Mouse (Mus musculus): Measurements from ENCODE around the gene Map3k7. TPM values are rescaled to one million over a fixed set of nuclear protein-coding genes. Genes with fewer than 3 reads are reported as not detected.

The Map3k7 gene
- polyA plus RNA-seq, 1 experiment = 17.7 TPM

DNA sequence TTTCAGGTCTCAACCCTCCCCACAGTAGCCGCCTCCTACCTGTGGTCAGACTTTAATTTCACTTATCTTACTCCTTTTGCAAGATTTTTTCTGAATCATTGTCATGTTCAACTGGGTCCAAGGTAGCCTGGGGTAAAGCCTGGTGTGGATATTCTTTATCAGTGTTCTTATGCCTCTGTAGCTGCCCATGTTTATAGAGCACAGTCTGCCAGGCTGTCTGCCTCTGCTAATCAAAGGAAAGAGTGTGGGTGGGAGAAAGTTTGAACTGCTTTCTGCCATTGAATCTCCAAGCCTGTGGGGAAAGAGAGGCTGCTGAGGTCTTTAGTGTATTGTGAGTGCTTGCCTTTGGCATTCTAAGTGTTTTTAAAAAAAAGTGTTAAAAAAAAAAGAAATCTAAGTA is 7.5 kb downstream of the Map3k7 start:
- 72% methylated on average over 1 of the region's 1 CpGs for WGBS
- H3K4me3 ChIP-seq (replicated peaks; ENCODE audit: control insufficient read depth, low read depth, low read length) = no peak overlapping the region

DNA sequence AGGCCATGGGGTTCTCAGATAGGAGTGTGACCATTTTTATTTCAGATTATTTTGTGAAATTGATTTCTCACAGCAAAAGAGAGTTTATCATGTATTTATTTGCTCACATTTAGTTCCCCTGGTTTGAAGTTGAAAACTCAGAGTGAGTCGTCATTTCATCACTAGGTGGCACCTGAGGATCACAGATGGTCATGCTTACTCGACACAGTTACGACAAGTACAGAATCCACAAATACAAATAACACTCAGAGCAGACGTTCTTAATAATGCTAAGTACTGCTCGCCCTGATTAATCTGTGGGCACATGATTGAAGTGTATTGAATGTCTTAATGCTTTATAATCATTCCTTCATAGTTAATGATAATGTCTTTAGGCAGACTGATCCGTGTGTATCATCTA is 8.3 kb downstream of the Map3k7 start:
- Histone ChIP-seq H3K4me1 (ENCODE audit: control insufficient read depth, insufficient read depth, low read length) (no peaks in the 10 kb centered on the region), H3K27ac (ENCODE audit: control insufficient read depth, insufficient read depth, low read depth, low read length, poor library complexity) (no peak overlapping the region), H3K4me3 (replicated peaks; ENCODE audit: control insufficient read depth, low read depth, low read length) (no peak overlapping the region)
- TF ChIP-seq CTCF (IDR thresholded peaks at IDR 0.05; ENCODE audit: control insufficient read depth, insufficient read depth, low read length) (no peak), POLR2A (IDR thresholded peaks at IDR 0.05; ENCODE audit: borderline replicate concordance, control insufficient read depth, low read depth, low read length) (no peak)
- 53% methylated on average over 6 of the region's 6 CpGs for WGBS

More for the DNA sequence above, 7.5 kb downstream of the Map3k7 start:
- TF ChIP-seq POLR2A (IDR thresholded peaks at IDR 0.05; ENCODE audit: borderline replicate concordance, control insufficient read depth, low read depth, low read length) (no peak), CTCF (IDR thresholded peaks at IDR 0.05; ENCODE audit: control insufficient read depth, insufficient read depth, low read length) (no peak)
- Histone ChIP-seq H3K27ac (ENCODE audit: control insufficient read depth, insufficient read depth, low read depth, low read length, poor library complexity) (no peak overlapping the region), H3K4me1 (ENCODE audit: control insufficient read depth, insufficient read depth, low read length) (no peaks in the 10 kb centered on the region)

DNA sequence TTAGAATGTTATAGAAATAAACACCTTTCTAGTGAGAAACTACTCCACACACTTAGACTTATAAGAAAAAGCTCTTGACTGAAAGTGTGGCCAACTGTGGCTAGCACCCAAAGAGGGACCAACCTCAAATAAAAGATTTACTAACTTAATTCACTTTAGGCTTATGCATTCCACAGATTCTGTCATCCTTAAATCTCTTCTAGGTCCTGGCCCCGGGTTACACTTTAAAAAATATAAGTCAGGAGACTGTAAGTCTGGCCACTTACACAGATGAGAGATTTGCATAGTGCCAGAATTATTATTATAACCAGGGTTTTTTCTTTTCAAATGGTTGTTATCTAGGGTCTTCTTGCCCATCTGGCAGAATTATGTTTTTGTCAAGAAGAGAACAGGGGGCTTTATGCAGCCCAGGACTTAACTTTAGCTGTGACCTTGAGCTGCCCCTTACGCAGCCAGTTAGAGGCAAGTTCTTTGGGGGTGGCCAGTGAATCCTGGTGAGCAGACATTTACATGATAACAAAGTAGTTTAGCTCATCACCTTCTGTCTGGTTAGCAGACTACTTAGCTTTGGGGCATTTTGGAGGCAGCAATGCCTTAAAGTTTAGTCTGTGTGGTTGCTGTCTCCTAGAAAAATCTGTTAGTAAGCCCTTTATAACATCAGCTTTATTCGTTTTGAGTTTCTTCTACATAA is 11.5 kb downstream of the Map3k7 start:
- TF ChIP-seq CTCF (IDR thresholded peaks at IDR 0.05; ENCODE audit: control insufficient read depth, insufficient read depth, low read length) (no peak), POLR2A (IDR thresholded peaks at IDR 0.05; ENCODE audit: borderline replicate concordance, control insufficient read depth, low read depth, low read length) (no peak)
- no peak overlapping the region for H3K4me3 ChIP-seq (replicated peaks; ENCODE audit: control insufficient read depth, low read depth, low read length)
- 83% methylated on average over 3 of the region's 3 CpGs for WGBS
- H3K4me1 ChIP-seq (ENCODE audit: control insufficient read depth, insufficient read depth, low read length) = no peaks in the 10 kb centered on the region
- no peak overlapping the region for H3K27ac ChIP-seq (ENCODE audit: control insufficient read depth, insufficient read depth, low read depth, low read length, poor library complexity)

GRCm38 (mm10) chr4:31981863-31982262 is 18.0 kb downstream of the Map3k7 start:
- H3K4me3 ChIP-seq (replicated peaks; ENCODE audit: control insufficient read depth, low read depth, low read length) = no peak overlapping the region
- no peaks in the 10 kb centered on the region for H3K4me1 ChIP-seq (ENCODE audit: control insufficient read depth, insufficient read depth, low read length)
- no peak for TF ChIP-seq CTCF (IDR thresholded peaks at IDR 0.05; ENCODE audit: control insufficient read depth, insufficient read depth, low read length)
- no peak for TF ChIP-seq POLR2A (IDR thresholded peaks at IDR 0.05; ENCODE audit: borderline replicate concordance, control insufficient read depth, low read depth, low read length)
- H3K27ac ChIP-seq (ENCODE audit: control insufficient read depth, insufficient read depth, low read depth, low read length, poor library complexity) = no peak overlapping the region
- WGBS = 88% methylated on average over 8 of the region's 8 CpGs

DNA sequence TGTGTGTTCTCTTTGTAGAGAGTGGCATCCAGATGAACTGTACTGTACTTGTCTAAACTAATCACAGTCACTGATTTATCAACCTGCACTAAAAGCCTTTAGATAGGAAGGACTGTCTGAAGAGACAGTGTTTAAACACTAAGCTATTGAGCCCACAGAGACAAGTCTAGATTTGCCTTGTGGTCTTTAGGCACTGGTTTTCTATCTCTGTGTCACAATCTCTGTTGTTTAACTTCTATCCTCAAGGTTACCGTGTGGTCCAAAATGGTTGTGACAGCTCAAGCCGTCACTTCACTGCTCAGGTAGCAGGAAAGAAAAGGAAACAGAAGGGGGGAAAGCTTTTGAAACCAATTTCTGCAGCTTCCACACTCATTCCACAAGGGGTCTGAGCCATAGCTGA is 29.5 kb downstream of the Map3k7 start:
- no peaks in the 10 kb centered on the region for H3K4me1 ChIP-seq (ENCODE audit: control insufficient read depth, insufficient read depth, low read length)
- no peak overlapping the region for H3K4me3 ChIP-seq (replicated peaks; ENCODE audit: control insufficient read depth, low read depth, low read length)
- WGBS = 86% methylated on average over 2 of the region's 2 CpGs
- no peak for TF ChIP-seq POLR2A (IDR thresholded peaks at IDR 0.05; ENCODE audit: borderline replicate concordance, control insufficient read depth, low read depth, low read length)
- TF ChIP-seq CTCF (IDR thresholded peaks at IDR 0.05; ENCODE audit: control insufficient read depth, insufficient read depth, low read length) = no peak
- H3K27ac ChIP-seq (ENCODE audit: control insufficient read depth, insufficient read depth, low read depth, low read length, poor library complexity) = no peak overlapping the region

DNA sequence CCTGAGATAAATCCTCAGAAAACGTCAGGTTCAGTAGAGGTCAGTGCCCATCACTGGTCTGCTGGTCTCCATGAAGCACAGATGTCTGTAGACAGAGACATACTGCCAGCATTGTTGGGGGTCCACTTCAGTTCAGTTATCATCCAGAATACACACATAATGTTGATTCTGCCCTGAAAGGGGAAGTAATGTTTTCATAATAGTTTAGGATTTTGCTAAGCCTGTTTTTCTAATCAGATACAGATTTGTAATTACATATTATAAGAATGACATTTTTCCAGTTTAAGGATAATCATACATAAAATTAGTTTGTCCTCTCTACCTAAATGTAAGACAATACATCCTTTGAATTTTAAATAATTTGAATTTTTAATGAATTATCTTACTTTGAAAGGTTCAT is 30.0 kb downstream of the Map3k7 start:
- 61% methylated on average over 1 of the region's 1 CpGs for WGBS
- Histone ChIP-seq H3K27ac (ENCODE audit: control insufficient read depth, insufficient read depth, low read depth, low read length, poor library complexity) (no peak overlapping the region), H3K4me3 (replicated peaks; ENCODE audit: control insufficient read depth, low read depth, low read length) (no peak overlapping the region), H3K4me1 (ENCODE audit: control insufficient read depth, insufficient read depth, low read length) (no peaks in the 10 kb centered on the region)
- TF ChIP-seq POLR2A (IDR thresholded peaks at IDR 0.05; ENCODE audit: borderline replicate concordance, control insufficient read depth, low read depth, low read length) = no peak
- TF ChIP-seq CTCF (IDR thresholded peaks at IDR 0.05; ENCODE audit: control insufficient read depth, insufficient read depth, low read length) = no peak

DNA sequence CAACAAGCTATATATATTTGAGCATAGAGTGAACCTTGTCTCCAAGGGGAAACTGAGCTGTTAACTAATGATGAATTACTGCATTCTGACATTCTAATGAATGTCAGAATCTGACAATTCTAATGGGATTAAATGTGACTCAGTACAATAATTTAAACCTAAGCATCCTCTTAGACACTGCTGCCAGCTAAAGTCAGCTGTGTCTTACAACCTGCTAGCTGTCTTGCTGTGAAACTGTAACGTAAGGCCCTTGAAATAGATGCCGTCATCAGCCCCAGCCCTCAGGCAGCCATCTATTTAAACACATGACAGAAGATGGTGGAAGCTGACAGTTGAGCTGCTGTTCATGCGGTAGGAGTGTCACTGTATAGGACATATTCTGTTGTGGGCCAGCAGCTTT is 37.6 kb downstream of the Map3k7 start:
- H3K4me3 ChIP-seq (replicated peaks; ENCODE audit: control insufficient read depth, low read depth, low read length) = no peak overlapping the region
- TF ChIP-seq CTCF (IDR thresholded peaks at IDR 0.05; ENCODE audit: control insufficient read depth, insufficient read depth, low read length) (no peak), POLR2A (IDR thresholded peaks at IDR 0.05; ENCODE audit: borderline replicate concordance, control insufficient read depth, low read depth, low read length) (no peak)
- no peaks in the 10 kb centered on the region for H3K4me1 ChIP-seq (ENCODE audit: control insufficient read depth, insufficient read depth, low read length)
- no peak overlapping the region for H3K27ac ChIP-seq (ENCODE audit: control insufficient read depth, insufficient read depth, low read depth, low read length, poor library complexity)
- WGBS = 89% methylated on average over 3 of the region's 3 CpGs

- Histone ChIP-seq H3K4me3 (replicated peaks; ENCODE audit: control insufficient read depth, low read depth, low read length) (no peak overlapping the region), H3K4me1 (ENCODE audit: control insufficient read depth, insufficient read depth, low read length) (no peaks in the 10 kb centered on the region), H3K27ac (ENCODE audit: control insufficient read depth, insufficient read depth, low read depth, low read length, poor library complexity) (no peak overlapping the region)
- 48% methylated on average over 6 of the region's 6 CpGs for WGBS
- no peak for TF ChIP-seq POLR2A (IDR thresholded peaks at IDR 0.05; ENCODE audit: borderline replicate concordance, control insufficient read depth, low read depth, low read length)
- TF ChIP-seq CTCF (IDR thresholded peaks at IDR 0.05; ENCODE audit: control insufficient read depth, insufficient read depth, low read length) = no peak
Observed at GRCm38 (mm10) chr4:32004773-32005591, 41.1 kb downstream of the Map3k7 start.

Data from bone marrow, adult 2 months (tissue).